Mouse (Mus musculus) kidney, adult 2 months (tissue): ENCODE results near the gene Zfp775.

Experiments used
- CTCF ChIP-seq: fragments of 200-500 bp; conservative IDR thresholded peaks from 2 replicates; pipeline ENCODE4 v1.5.1; 2011; ENCODE audit warnings: low read depth, mild to moderate bottlenecking, control low read depth, low read length, moderate library complexity, mixed read lengths; ENCODE audit not compliant: insufficient read depth, insufficient read length
- POLR2A ChIP-seq: fragments of 200-500 bp; IDR thresholded peaks from one replicate; pipeline ENCODE4 v1.6.1; 2011; ENCODE audit warnings: low read depth, low read length, control low read depth

GRCm38 (mm10) chr6:48645660-48646308, 43.9 kb downstream of the Zfp775 start:
- TF ChIP-seq POLR2A (no peak), CTCF (peak; percentile 94)
